Mouse (Mus musculus): ENCODE measurements around the gene Il17c. TPM values are rescaled to one million over a fixed set of nuclear protein-coding genes. Genes with fewer than 3 reads are reported as not detected.

The Il17c gene
- polyA plus RNA-seq, 1 experiment from 2014 or later, result 0.36 TPM

DNA sequence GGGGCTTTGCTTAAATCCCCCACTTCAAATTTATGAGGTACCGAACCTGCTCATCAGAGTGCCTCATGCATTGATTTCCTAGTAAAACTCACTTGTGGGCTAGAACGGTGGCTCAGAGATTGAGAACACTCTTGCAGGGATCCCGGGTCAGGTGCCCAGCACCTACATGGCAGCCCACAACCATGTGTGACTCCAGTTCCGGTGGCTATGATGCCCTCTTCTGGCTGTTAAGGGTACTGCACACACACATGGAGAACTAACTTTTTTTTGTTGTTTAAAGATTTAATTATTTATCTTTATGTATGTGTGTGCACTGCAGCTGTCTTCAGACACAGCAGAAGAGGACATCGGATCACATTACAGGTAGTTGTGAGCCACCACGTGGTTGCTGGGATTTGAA is 13.6 kb downstream of the Il17c start:
- 88% methylated on average over 6 of the region's 6 CpGs for WGBS
- peaks cover 14% of the 10 kb centered on the region for H3K36me3 ChIP-seq (ENCODE audit: control insufficient read depth, insufficient read depth, low read length)

DNA sequence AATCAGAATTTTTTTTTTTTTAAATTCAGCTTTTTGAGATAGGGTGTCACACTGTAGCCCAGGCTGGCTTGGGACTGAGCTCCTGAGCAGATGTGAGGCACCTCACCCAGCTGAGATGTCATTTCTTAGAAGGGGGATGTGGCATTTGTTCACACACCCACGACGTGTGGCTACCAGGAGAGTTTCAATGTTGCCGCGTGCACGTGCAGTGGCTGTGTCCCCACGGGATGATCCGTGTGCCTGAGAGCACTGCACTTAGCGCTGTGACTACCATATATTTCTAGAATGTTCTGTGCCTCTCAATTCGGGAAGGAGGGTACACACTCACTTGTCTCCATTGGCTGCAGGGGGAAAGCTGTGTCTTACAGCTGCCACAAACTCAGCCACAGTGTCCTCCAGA is 14.3 kb downstream of the Il17c start:
- H3K27ac ChIP-seq (ENCODE audit: low read length), result no peak overlapping the region
- 94% methylated on average over 9 of the region's 9 CpGs for WGBS
- H3K27me3 ChIP-seq (ENCODE audit: control insufficient read depth, insufficient read depth, low read length), result no peaks in the 10 kb centered on the region
- no peak overlapping the region for H3K4me3 ChIP-seq (ENCODE audit: low read depth, low read length)
- no peaks in the 10 kb centered on the region for H3K9me3 ChIP-seq (ENCODE audit: control insufficient read depth, low read depth, low read length)
- H3K9ac ChIP-seq (replicated peaks; ENCODE audit: low read depth, low read length), result no peak overlapping the region
- H3K4me1 ChIP-seq (ENCODE audit: control insufficient read depth, insufficient read depth, low read length), result peaks cover 22% of the 10 kb centered on the region
- no peak for ATAC-seq (ENCODE audit: insufficient number of reproducible peaks, insufficient read depth, low FRiP score, low read depth)
- H3K4me2 ChIP-seq (replicated peaks; ENCODE audit: low read depth, low read length), result no peak overlapping the region
- peaks cover 14% of the 10 kb centered on the region for H3K36me3 ChIP-seq (ENCODE audit: control insufficient read depth, insufficient read depth, low read length)

More for the DNA sequence above, 13.6 kb downstream of the Il17c start:
- Histone ChIP-seq H3K4me2 (replicated peaks; ENCODE audit: low read depth, low read length) (no peak overlapping the region), H3K27me3 (ENCODE audit: control insufficient read depth, insufficient read depth, low read length) (no peaks in the 10 kb centered on the region), H3K4me3 (ENCODE audit: low read depth, low read length) (no peak overlapping the region), H3K4me1 (ENCODE audit: control insufficient read depth, insufficient read depth, low read length) (peaks cover 22% of the 10 kb centered on the region), H3K9ac (replicated peaks; ENCODE audit: low read depth, low read length) (no peak overlapping the region), H3K9me3 (ENCODE audit: control insufficient read depth, low read depth, low read length) (no peaks in the 10 kb centered on the region), H3K27ac (ENCODE audit: low read length) (no peak overlapping the region)
- ATAC-seq (ENCODE audit: insufficient number of reproducible peaks, insufficient read depth, low FRiP score, low read depth), result no peak

DNA sequence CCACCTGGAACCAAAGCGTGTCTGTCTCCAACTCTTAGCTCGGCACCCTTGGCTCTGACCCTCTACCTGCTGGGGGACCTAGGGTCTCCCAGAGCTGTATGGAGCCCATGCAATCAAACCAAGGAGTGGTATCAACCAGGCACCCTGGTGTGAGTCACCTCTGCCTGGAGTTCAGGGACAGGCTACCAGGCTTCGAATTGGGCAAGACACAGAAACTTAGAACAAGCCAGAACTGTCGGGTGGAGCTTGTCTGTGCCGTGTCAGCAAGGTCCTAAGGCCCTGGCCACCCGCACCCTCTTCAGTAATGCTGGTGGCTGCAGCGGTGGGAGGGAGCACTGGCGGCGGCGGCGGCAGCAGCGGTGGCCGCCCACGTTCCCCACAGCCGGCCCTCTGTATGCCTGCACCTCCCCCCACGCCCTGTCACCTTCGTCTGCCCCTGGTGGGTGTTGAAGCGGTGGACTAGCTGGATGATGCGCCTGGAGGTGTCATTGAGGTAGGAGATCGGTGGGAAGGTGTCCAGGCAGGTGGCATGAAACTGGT is 14.8 kb downstream of the Il17c start:
- H3K9me3 ChIP-seq (ENCODE audit: control insufficient read depth, low read depth, low read length), result no peaks in the 10 kb centered on the region
- peaks cover 14% of the 10 kb centered on the region for H3K36me3 ChIP-seq (ENCODE audit: control insufficient read depth, insufficient read depth, low read length)
- peaks cover 18% of the 10 kb centered on the region for H3K4me1 ChIP-seq (ENCODE audit: control insufficient read depth, insufficient read depth, low read length)
- H3K27ac ChIP-seq (ENCODE audit: low read length), result no peak overlapping the region
- ATAC-seq (ENCODE audit: insufficient number of reproducible peaks, insufficient read depth, low FRiP score, low read depth), result no peak
- H3K27me3 ChIP-seq (ENCODE audit: control insufficient read depth, insufficient read depth, low read length), result no peaks in the 10 kb centered on the region
- no peak overlapping the region for H3K9ac ChIP-seq (replicated peaks; ENCODE audit: low read depth, low read length)
- H3K4me3 ChIP-seq (ENCODE audit: low read depth, low read length), result no peak overlapping the region
- 88% methylated on average over 20 of the region's 20 CpGs for WGBS
- H3K4me2 ChIP-seq (replicated peaks; ENCODE audit: low read depth, low read length), result no peak overlapping the region

DNA sequence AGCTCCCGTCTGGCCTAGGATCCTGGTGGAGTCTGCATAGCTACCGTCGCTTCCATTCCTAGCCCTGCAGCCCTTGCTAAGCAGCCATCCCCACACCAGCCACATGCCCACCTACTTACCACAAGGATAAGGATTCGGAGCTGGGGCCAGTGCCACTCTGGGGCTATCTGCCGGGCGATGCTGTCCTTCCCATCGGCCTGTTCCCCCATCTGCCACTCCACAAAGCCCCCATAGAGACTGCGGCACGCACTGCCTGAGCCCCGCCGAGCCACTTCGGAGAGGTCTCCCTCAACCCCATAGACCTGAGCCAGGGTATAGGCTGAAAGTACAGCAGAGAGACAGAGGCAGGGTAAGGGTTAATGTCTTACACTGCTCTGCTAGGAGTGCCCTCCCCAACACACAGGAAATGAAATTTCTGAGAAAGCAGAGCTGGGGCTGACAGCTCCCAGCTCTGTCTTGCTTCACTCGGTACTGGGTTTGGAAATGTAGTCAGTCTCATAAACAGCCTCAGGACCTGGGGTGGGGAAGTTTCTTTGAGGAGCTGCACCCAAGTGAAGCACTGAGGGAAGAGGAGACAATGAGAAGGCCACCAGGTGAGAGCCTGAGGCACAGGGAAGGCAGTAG is 16.0 kb downstream of the Il17c start:
- peak; percentile 47; the same call in 1 of the 2 replicates for ATAC-seq (ENCODE audit: insufficient number of reproducible peaks, insufficient read depth, low FRiP score, low read depth)
- peak overlapping the region; percentile 14; the same call in 1 of the 2 replicates for H3K4me2 ChIP-seq (replicated peaks; ENCODE audit: low read depth, low read length)
- H3K4me3 ChIP-seq (ENCODE audit: low read depth, low read length), result no peak overlapping the region
- H3K9ac ChIP-seq (replicated peaks; ENCODE audit: low read depth, low read length), result no peak overlapping the region
- 80% methylated on average over 13 of the region's 13 CpGs for WGBS
- H3K27ac ChIP-seq (ENCODE audit: low read length), result peak overlapping the region; percentile 84
- H3K9me3 ChIP-seq (ENCODE audit: control insufficient read depth, low read depth, low read length), result no peaks in the 10 kb centered on the region
- no peaks in the 10 kb centered on the region for H3K27me3 ChIP-seq (ENCODE audit: control insufficient read depth, insufficient read depth, low read length)
- H3K4me1 ChIP-seq (ENCODE audit: control insufficient read depth, insufficient read depth, low read length), result peaks cover 18% of the 10 kb centered on the region
- peaks cover 14% of the 10 kb centered on the region for H3K36me3 ChIP-seq (ENCODE audit: control insufficient read depth, insufficient read depth, low read length)

DNA sequence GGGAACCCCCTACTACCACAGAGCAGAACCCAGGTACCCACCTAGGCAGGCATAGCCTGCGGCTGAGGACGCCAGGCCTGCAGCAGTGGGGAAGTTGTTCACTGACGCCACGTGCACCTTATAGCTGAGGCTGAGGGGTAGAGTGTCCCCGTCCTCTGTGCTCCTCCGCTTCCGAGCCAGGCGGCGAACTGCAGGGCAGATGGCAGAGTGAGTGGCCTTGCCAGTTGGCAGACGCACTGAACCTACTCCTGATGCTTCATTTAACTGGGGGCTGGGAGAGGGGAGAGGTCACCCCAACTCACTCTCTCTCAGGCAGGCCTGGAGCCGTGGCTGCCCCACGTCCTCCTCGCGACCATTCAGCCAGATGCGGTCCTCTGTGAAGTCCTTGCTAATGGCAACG is 17.5 kb downstream of the Il17c start:
- peaks cover 14% of the 10 kb centered on the region for H3K36me3 ChIP-seq (ENCODE audit: control insufficient read depth, insufficient read depth, low read length)
- no peak overlapping the region for H3K9ac ChIP-seq (replicated peaks; ENCODE audit: low read depth, low read length)
- no peak overlapping the region for H3K4me3 ChIP-seq (ENCODE audit: low read depth, low read length)
- peaks cover 14% of the 10 kb centered on the region for H3K4me1 ChIP-seq (ENCODE audit: control insufficient read depth, insufficient read depth, low read length)
- WGBS, result 96% methylated on average over 16 of the region's 16 CpGs
- no peak for ATAC-seq (ENCODE audit: insufficient number of reproducible peaks, insufficient read depth, low FRiP score, low read depth)
- H3K27ac ChIP-seq (ENCODE audit: low read length), result no peak overlapping the region
- no peaks in the 10 kb centered on the region for H3K9me3 ChIP-seq (ENCODE audit: control insufficient read depth, low read depth, low read length)
- no peaks in the 10 kb centered on the region for H3K27me3 ChIP-seq (ENCODE audit: control insufficient read depth, insufficient read depth, low read length)
- H3K4me2 ChIP-seq (replicated peaks; ENCODE audit: low read depth, low read length), result no peak overlapping the region

DNA sequence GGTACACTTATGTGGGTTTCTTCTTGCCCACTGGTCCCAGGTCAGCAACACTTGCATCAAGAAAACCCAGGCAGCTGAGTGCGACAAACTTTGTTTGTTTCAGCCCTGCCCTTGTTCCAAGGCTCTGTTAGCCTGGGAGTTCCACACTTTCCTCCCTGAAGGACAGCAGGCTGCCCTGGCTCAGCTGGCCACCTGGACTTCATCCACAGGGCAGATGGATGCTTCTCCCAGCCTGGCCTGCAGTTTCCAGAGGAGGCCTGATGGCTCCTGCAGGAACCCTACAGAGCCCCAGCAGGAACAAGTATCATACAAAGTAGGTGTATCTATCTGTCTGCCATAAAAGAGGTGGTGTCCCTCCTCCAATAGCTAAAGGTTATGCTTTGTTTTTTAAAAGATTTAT is 19.5 kb downstream of the Il17c start:
- no peak for ATAC-seq (ENCODE audit: insufficient number of reproducible peaks, insufficient read depth, low FRiP score, low read depth)
- 80% methylated on average over 1 of the region's 1 CpGs for WGBS

DNA sequence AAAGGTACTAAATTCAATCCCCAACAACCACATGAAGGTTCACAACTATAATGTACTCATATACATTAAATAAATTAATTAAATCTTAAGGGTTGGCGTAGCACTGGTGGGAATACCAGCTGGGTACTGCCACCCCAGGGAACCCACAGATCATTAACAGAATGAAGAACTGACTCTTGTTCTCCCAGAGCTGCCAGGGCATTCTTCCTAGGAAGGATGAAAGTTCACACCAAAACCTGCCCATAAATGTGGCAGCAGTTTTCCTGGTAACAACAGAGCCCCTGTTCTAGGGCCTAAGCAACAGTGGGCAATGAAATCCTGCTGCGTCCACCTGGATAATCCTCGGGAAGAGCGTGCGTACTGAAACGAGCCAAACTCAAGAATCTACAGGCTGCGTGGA is 20.5 kb downstream of the Il17c start:
- Histone ChIP-seq H3K9ac (replicated peaks; ENCODE audit: low read depth, low read length) (peak overlapping the region; percentile 71), H3K27ac (ENCODE audit: low read length) (peak overlapping the region; percentile 71; the same call in 1 of the 2 replicates), H3K36me3 (ENCODE audit: control insufficient read depth, insufficient read depth, low read length) (peaks cover 5% of the 10 kb centered on the region), H3K4me2 (replicated peaks; ENCODE audit: low read depth, low read length) (peak overlapping the region; percentile 89), H3K9me3 (ENCODE audit: control insufficient read depth, low read depth, low read length) (no peaks in the 10 kb centered on the region), H3K4me1 (ENCODE audit: control insufficient read depth, insufficient read depth, low read length) (peaks cover 23% of the 10 kb centered on the region), H3K27me3 (ENCODE audit: control insufficient read depth, insufficient read depth, low read length) (no peaks in the 10 kb centered on the region), H3K4me3 (ENCODE audit: low read depth, low read length) (peak overlapping the region; percentile 71)
- 21% methylated on average over 7 of the region's 7 CpGs for WGBS
- ATAC-seq (ENCODE audit: insufficient number of reproducible peaks, insufficient read depth, low FRiP score, low read depth), result no peak

More for the DNA sequence above, 19.5 kb downstream of the Il17c start:
- no peaks in the 10 kb centered on the region for H3K9me3 ChIP-seq (ENCODE audit: control insufficient read depth, low read depth, low read length)
- peaks cover 11% of the 10 kb centered on the region for H3K36me3 ChIP-seq (ENCODE audit: control insufficient read depth, insufficient read depth, low read length)
- no peak overlapping the region for H3K27ac ChIP-seq (ENCODE audit: low read length)
- H3K4me3 ChIP-seq (ENCODE audit: low read depth, low read length), result no peak overlapping the region
- no peak overlapping the region for H3K4me2 ChIP-seq (replicated peaks; ENCODE audit: low read depth, low read length)
- no peaks in the 10 kb centered on the region for H3K27me3 ChIP-seq (ENCODE audit: control insufficient read depth, insufficient read depth, low read length)
- H3K4me1 ChIP-seq (ENCODE audit: control insufficient read depth, insufficient read depth, low read length), result peaks cover 23% of the 10 kb centered on the region
- H3K9ac ChIP-seq (replicated peaks; ENCODE audit: low read depth, low read length), result no peak overlapping the region

DNA sequence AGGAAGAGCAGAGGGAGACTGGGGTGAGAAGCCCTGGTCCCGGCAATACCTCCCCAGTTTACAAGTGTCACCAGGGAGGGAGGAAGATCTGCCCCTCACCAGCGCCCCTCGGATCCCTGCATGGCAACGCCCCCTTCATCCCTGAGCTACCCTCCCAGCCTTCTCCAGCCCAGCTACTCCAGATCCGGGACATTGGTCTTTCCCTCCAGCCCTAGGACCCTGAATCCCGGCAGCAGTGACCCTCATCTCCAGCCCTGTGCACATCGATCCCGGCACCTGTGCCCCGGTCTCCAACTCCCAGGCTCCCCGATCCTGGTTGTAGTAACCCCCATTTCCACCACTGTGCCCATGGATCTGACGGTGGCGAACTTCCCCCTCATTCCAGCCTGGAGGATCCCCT is 21.0 kb downstream of the Il17c start:
- Histone ChIP-seq H3K27ac (ENCODE audit: low read length) (peak overlapping the region; percentile 71; the same call in 1 of the 2 replicates), H3K27me3 (ENCODE audit: control insufficient read depth, insufficient read depth, low read length) (no peaks in the 10 kb centered on the region)
- WGBS, result 2% methylated on average over 12 of the region's 12 CpGs

More for the DNA sequence above, 21.0 kb downstream of the Il17c start:
- peak overlapping the region; percentile 71 for H3K4me3 ChIP-seq (ENCODE audit: low read depth, low read length)
- peaks cover 20% of the 10 kb centered on the region for H3K4me1 ChIP-seq (ENCODE audit: control insufficient read depth, insufficient read depth, low read length)
- H3K36me3 ChIP-seq (ENCODE audit: control insufficient read depth, insufficient read depth, low read length), result peaks cover 5% of the 10 kb centered on the region
- peak overlapping the region; percentile 71 for H3K9ac ChIP-seq (replicated peaks; ENCODE audit: low read depth, low read length)
- no peak; the same call in 1 of the 2 replicates for ATAC-seq (ENCODE audit: insufficient number of reproducible peaks, insufficient read depth, low FRiP score, low read depth)
- H3K4me2 ChIP-seq (replicated peaks; ENCODE audit: low read depth, low read length), result peak overlapping the region; percentile 89
- H3K9me3 ChIP-seq (ENCODE audit: control insufficient read depth, low read depth, low read length), result no peaks in the 10 kb centered on the region
